Comparison of ENCODE assay signal across 10 mouse cellular contexts in the genomic region with DNA sequence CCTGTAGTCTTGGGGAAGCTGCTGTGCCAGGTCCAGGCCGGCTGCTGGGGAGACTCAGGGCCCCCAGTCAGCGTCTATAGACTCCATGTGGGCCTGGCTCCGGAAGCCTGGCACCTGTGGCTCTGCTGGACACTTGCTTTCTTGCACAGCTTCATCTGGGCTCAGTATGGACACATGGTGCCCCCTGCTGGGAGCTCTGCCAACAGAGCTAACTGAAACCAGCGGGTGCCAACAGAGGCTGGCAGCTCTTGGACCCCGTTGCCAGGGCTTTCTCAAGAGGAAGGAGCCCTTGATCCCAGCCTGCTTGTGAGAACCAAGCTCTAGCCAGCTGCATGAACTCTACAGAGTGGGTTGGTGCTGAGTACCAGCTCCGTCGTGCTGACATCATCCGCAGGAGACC. TPM values are rescaled to one million over a fixed set of nuclear protein-coding genes. Genes with fewer than 3 reads are reported as not detected.
DNase-seq lines count a peak whose midpoint lies in the region; ATAC-seq and TF ChIP-seq lines count a peak whose summit lies in the region.
"Had no signal": no experiment of that assay in that cellular context is flagged by ENCODE, and none has a peak within 500 bp of the region (broad histone marks: within the 10 kb centered on the region; RNA-seq: fewer than 3 reads in every experiment).

No protein-coding gene starts in this region.

- H3K27me3 ChIP-seq in midbrain, embryonic 13.5 days, result no peaks in the 10 kb centered on the region
- no peaks in the 10 kb centered on the region for H3K27me3 ChIP-seq in midbrain, embryonic 10.5 days (ENCODE audit: low read depth, poor library complexity, severe bottlenecking)
- H3K27me3 ChIP-seq in forebrain, embryonic 15.5 days, result no peaks in the 10 kb centered on the region
- H3K27me3 ChIP-seq in lung, embryonic 15.5 days, result no peaks in the 10 kb centered on the region
- H3K27me3 ChIP-seq: embryonic facial prominence, embryonic 12.5 days; megakaryocyte, embryonic 14.5 days had no signal

- no peak overlapping the region for H3K27ac ChIP-seq in midbrain, embryonic 13.5 days
- H3K27ac ChIP-seq in midbrain, embryonic 10.5 days (replicated peaks), result no peak overlapping the region
- no peak overlapping the region for H3K27ac ChIP-seq in bone marrow, adult 2 months (ENCODE audit: control insufficient read depth, insufficient read depth, low read depth, low read length, poor library complexity)
- H3K27ac ChIP-seq in forebrain, embryonic 15.5 days (replicated peaks), result no peak overlapping the region
- H3K27ac ChIP-seq in lung, embryonic 15.5 days, result no peak overlapping the region
- H3K27ac ChIP-seq: embryonic facial prominence, embryonic 12.5 days had no signal

- no peak for DNase-seq in midbrain, embryonic 10.5 days (ENCODE audit: low spot score)
- DNase-seq in kidney, postnatal 36 days, result peak; percentile 24 to 71
- DNase-seq in right cerebral cortex, postnatal 14 days, result peak; percentile 81

- ATAC-seq in midbrain, embryonic 13.5 days, result peak; percentile 55; the same call in 1 of the 2 replicates
- peak; percentile 53; the same call in 1 of the 2 replicates for ATAC-seq in forebrain, embryonic 15.5 days (replicated peaks)
- 0 out of 2 replicates have a peak, but pooled peaks have one; percentile 23 for ATAC-seq in lung, embryonic 15.5 days (ENCODE audit: borderline replicate concordance, extremely low read depth, low FRiP score, low TSS enrichment)
- ATAC-seq in inflammation-experienced regulatory T-cells, adult 6 months, result no peak

- no peak for TF ChIP-seq POLR2A in bone marrow, adult 2 months (IDR thresholded peaks at IDR 0.05; ENCODE audit: borderline replicate concordance, control insufficient read depth, low read depth, low read length)

- H3K4me2 ChIP-seq in midbrain, embryonic 13.5 days (replicated peaks), result no peak overlapping the region
- H3K4me2 ChIP-seq in forebrain, embryonic 15.5 days (replicated peaks), result no peak overlapping the region
- no peak overlapping the region for H3K4me2 ChIP-seq in lung, embryonic 15.5 days
- H3K4me2 ChIP-seq: embryonic facial prominence, embryonic 12.5 days had no signal

- H3K36me3 ChIP-seq in midbrain, embryonic 13.5 days, result peaks cover 87% of the 10 kb centered on the region
- peaks cover 94% of the 10 kb centered on the region for H3K36me3 ChIP-seq in midbrain, embryonic 10.5 days
- H3K36me3 ChIP-seq in forebrain, embryonic 15.5 days, result peaks cover 44% of the 10 kb centered on the region
- peaks cover 72% of the 10 kb centered on the region for H3K36me3 ChIP-seq in lung, embryonic 15.5 days

- H3K9me3 ChIP-seq in midbrain, embryonic 13.5 days, result no peaks in the 10 kb centered on the region
- no peaks in the 10 kb centered on the region for H3K9me3 ChIP-seq in midbrain, embryonic 10.5 days (replicated peaks)
- no peaks in the 10 kb centered on the region for H3K9me3 ChIP-seq in forebrain, embryonic 15.5 days
- no peaks in the 10 kb centered on the region for H3K9me3 ChIP-seq in lung, embryonic 15.5 days
- H3K9me3 ChIP-seq: embryonic facial prominence, embryonic 12.5 days; megakaryocyte, embryonic 14.5 days had no signal

- 90% methylated on average over 8 of the region's 8 CpGs for WGBS in midbrain, embryonic 13.5 days
- 92% methylated on average over 8 of the region's 8 CpGs for WGBS in midbrain, embryonic 10.5 days
- WGBS in bone marrow, adult 2 months, result 53% methylated on average over 8 of the region's 8 CpGs
- WGBS in forebrain, embryonic 15.5 days, result 61% methylated on average over 8 of the region's 8 CpGs
- WGBS in lung, embryonic 15.5 days, result 82% methylated on average over 8 of the region's 8 CpGs

- H3K9ac ChIP-seq in midbrain, embryonic 13.5 days (replicated peaks), result no peak overlapping the region
- no peak overlapping the region for H3K9ac ChIP-seq in forebrain, embryonic 15.5 days (replicated peaks)
- no peak overlapping the region for H3K9ac ChIP-seq in lung, embryonic 15.5 days
- H3K9ac ChIP-seq: embryonic facial prominence, embryonic 12.5 days had no signal

- no peak overlapping the region for H3K4me3 ChIP-seq in midbrain, embryonic 13.5 days (replicated peaks)
- H3K4me3 ChIP-seq in midbrain, embryonic 10.5 days, result no peak overlapping the region
- H3K4me3 ChIP-seq in bone marrow, adult 2 months (replicated peaks; ENCODE audit: control insufficient read depth, low read depth, low read length), result no peak overlapping the region
- no peak overlapping the region for H3K4me3 ChIP-seq in forebrain, embryonic 15.5 days
- H3K4me3 ChIP-seq in lung, embryonic 15.5 days, result no peak overlapping the region
- H3K4me3 ChIP-seq: embryonic facial prominence, embryonic 12.5 days; megakaryocyte, embryonic 14.5 days had no signal

- H3K4me1 ChIP-seq in midbrain, embryonic 13.5 days (replicated peaks), result no peaks in the 10 kb centered on the region
- no peaks in the 10 kb centered on the region for H3K4me1 ChIP-seq in midbrain, embryonic 10.5 days
- H3K4me1 ChIP-seq in bone marrow, adult 2 months (ENCODE audit: control insufficient read depth, insufficient read depth, low read length), result no peaks in the 10 kb centered on the region; the same call in 1 of the 2 replicates
- peaks cover 27% of the 10 kb centered on the region for H3K4me1 ChIP-seq in forebrain, embryonic 15.5 days
- 0 out of 2 replicates have a peak, but pooled peaks cover 5% of the 10 kb centered on the region for H3K4me1 ChIP-seq in lung, embryonic 15.5 days
- H3K4me1 ChIP-seq: embryonic facial prominence, embryonic 12.5 days had no signal

- peak; percentile 66 for TF ChIP-seq CTCF in bone marrow, adult 2 months (IDR thresholded peaks at IDR 0.05; ENCODE audit: control insufficient read depth, insufficient read depth, low read length)

RNA-seq across cellular contexts. Expression of gene Ruvbl1, which starts 21.7 kb away (rescaled TPM):
- polyA plus RNA-seq in midbrain, embryonic 13.5 days (2015; fragmentation: Nextera tagmentation; extraction: Ambion mirVana), result 111 and 112 TPM in 2 replicates
- 180 and 192 TPM in 2 replicates for polyA plus RNA-seq in midbrain, embryonic 10.5 days (2016; fragmentation: Nextera tagmentation; extraction: Ambion mirVana)
- 27.7 and 28.3 TPM in 2 replicates for polyA plus RNA-seq in bone marrow, adult 2 months (2011; ENCODE audit: insufficient read depth, insufficient read length, low replicate concordance, missing spikeins)
- polyA plus RNA-seq in forebrain, embryonic 15.5 days (2015; fragmentation: Nextera tagmentation; extraction: Ambion mirVana), result 130 and 140 TPM in 2 replicates
- 147 and 148 TPM in 2 replicates for polyA plus RNA-seq in lung, embryonic 15.5 days (2015; fragmentation: Nextera tagmentation; extraction: Ambion mirVana)
- 10 to 100 TPM; 51.3 to 68.4 (median 59.4) TPM for polyA plus RNA-seq in inflammation-experienced regulatory T-cells, adult 6 months (2017; shearing (Covaris generic))

RNA-seq across cellular contexts. Expression of gene Sec61a1, which starts 31.8 kb away (rescaled TPM):
- polyA plus RNA-seq in midbrain, embryonic 13.5 days (2015; fragmentation: Nextera tagmentation; extraction: Ambion mirVana), result 172 and 176 TPM in 2 replicates
- polyA plus RNA-seq in midbrain, embryonic 10.5 days (2016; fragmentation: Nextera tagmentation; extraction: Ambion mirVana), result 208 and 215 TPM in 2 replicates
- 36.0 and 40.5 TPM in 2 replicates for polyA plus RNA-seq in bone marrow, adult 2 months (2011; ENCODE audit: insufficient read depth, insufficient read length, low replicate concordance, missing spikeins)
- polyA plus RNA-seq in forebrain, embryonic 15.5 days (2015; fragmentation: Nextera tagmentation; extraction: Ambion mirVana), result 157 and 158 TPM in 2 replicates
- 236 and 241 TPM in 2 replicates for polyA plus RNA-seq in lung, embryonic 15.5 days (2015; fragmentation: Nextera tagmentation; extraction: Ambion mirVana)
- polyA plus RNA-seq in inflammation-experienced regulatory T-cells, adult 6 months (2017; shearing (Covaris generic)), result 100 to 1,000 TPM; 183 to 218 (median 188) TPM

RNA-seq across cellular contexts. Expression of gene Eefsec, which starts 40.6 kb away (rescaled TPM):
- 25.9 and 28.7 TPM in 2 replicates for polyA plus RNA-seq in midbrain, embryonic 13.5 days (2015; fragmentation: Nextera tagmentation; extraction: Ambion mirVana)
- polyA plus RNA-seq in midbrain, embryonic 10.5 days (2016; fragmentation: Nextera tagmentation; extraction: Ambion mirVana), result 41.8 and 44.3 TPM in 2 replicates
- polyA plus RNA-seq in bone marrow, adult 2 months (2011; ENCODE audit: insufficient read depth, insufficient read length, low replicate concordance, missing spikeins), result 4.3 and 5.2 TPM in 2 replicates
- 32.7 and 34.1 TPM in 2 replicates for polyA plus RNA-seq in forebrain, embryonic 15.5 days (2015; fragmentation: Nextera tagmentation; extraction: Ambion mirVana)
- polyA plus RNA-seq in lung, embryonic 15.5 days (2015; fragmentation: Nextera tagmentation; extraction: Ambion mirVana), result 37.7 and 42.4 TPM in 2 replicates
- polyA plus RNA-seq in inflammation-experienced regulatory T-cells, adult 6 months (2017; shearing (Covaris generic)), result 10 to 100 TPM; 18.1 to 35.8 (median 34.7) TPM
